Mouse (Mus musculus) midbrain, embryonic 11.5 days (tissue): ENCODE data around the gene 1700042G07Rik. TPM values are rescaled to one million over a fixed set of nuclear protein-coding genes. Genes with fewer than 3 reads are reported as not detected.

Experiments
- ATAC-seq: fragments of 200-750 bp; cut with Nextera tagmentation; 2 replicates; pipeline ENCODE4 v1.8.0; 2017; ENCODE audit warnings: moderate TSS enrichment, moderate library complexity; ENCODE audit not compliant: low FRiP score
- DNase-seq: peaks from one replicate; pipeline ENCODE4 v3.0.0; 2015; ENCODE audit warnings: low spot score; ENCODE audit errors: missing footprints
- H3K27ac ChIP-seq: fragments of 300-500 bp; sonication (generic); 2 replicates; pipeline ENCODE4 v1.5.1; 2014; ENCODE audit warnings: low read depth, low read length
- H3K27me3 ChIP-seq: fragments of 300-500 bp; sonication (generic); 2 replicates; pipeline ENCODE4 v1.6.1; 2014; ENCODE audit warnings: mild to moderate bottlenecking, low read length, moderate library complexity, mixed read lengths; ENCODE audit not compliant: control insufficient read depth, insufficient read depth
- H3K36me3 ChIP-seq: fragments of 300-500 bp; sonication (generic); 2 replicates; pipeline ENCODE4 v1.6.1; 2014; ENCODE audit warnings: mild to moderate bottlenecking, low read length, moderate library complexity, mixed read lengths; ENCODE audit not compliant: control insufficient read depth, insufficient read depth
- H3K4me1 ChIP-seq: fragments of 300-500 bp; sonication (generic); 2 replicates; pipeline ENCODE4 v1.6.1; 2014; ENCODE audit warnings: low read length; ENCODE audit not compliant: control insufficient read depth, insufficient read depth
- H3K4me2 ChIP-seq: fragments of 300-500 bp; sonication (generic); 2 replicates; pipeline ENCODE4 v1.6.1; 2014; ENCODE audit warnings: mild to moderate bottlenecking, moderate library complexity
- H3K4me3 ChIP-seq: fragments of 300-500 bp; sonication (generic); 2 replicates; pipeline ENCODE4 v1.5.1; 2014; ENCODE audit warnings: low read depth, low read length
- H3K9ac ChIP-seq: fragments of 300-500 bp; sonication (generic); 2 replicates; pipeline ENCODE4 v1.6.1; 2014; ENCODE audit warnings: low read length
- H3K9me3 ChIP-seq: fragments of 300-500 bp; sonication (generic); 2 replicates; pipeline ENCODE4 v1.6.1; 2016; ENCODE audit warnings: low read length; ENCODE audit not compliant: control insufficient read depth
- WGBS: fragments of 180-500 bp; shearing (Covaris S2); extraction: QIAGEN DNeasy Blood & Tissue Kit; methylation state at CpG from one replicate; pipeline ENCODE4 v1.1.7; 2014; 5-methylcytosine and 5-hydroxymethylcytosine counted together
- polyA plus RNA-seq: library from polyadenylated mRNA; unstranded; fragments of >200 nt; fragmentation: Nextera tagmentation; extraction: Ambion mirVana; gene quantifications from 2 replicates; pipeline ENCODE4 v1.2.1, GENCODE M21; 2014

The 1700042G07Rik gene
- polyA plus RNA-seq = not detected in 2 replicates

- no peak for ATAC-seq
- Histone ChIP-seq H3K9me3 (no peaks in the 10 kb centered on the region), H3K27me3 (no peaks in the 10 kb centered on the region), H3K4me3 (no peak within 1 kb of the TSS), H3K4me2 (no peak within 1 kb of the TSS), H3K4me1 (peaks cover 10% of the 10 kb centered on the region), H3K9ac (no peak within 1 kb of the TSS), H3K27ac (no peak within 1 kb of the TSS), H3K36me3 (no peaks in the 10 kb centered on the region)
- no peak for DNase-seq
- 87% methylated on average over 6 of the region's 6 CpGs for WGBS
Observed at GRCm38 (mm10) chr4:116173072-116173471, at the start of gene 1700042G07Rik, which contains the start of gene Gm49337. Gene 1700042G07Rik (plus strand): TSS chr4:116173372. Gene Gm49337 (plus strand): TSS chr4:116173384.

- Histone ChIP-seq H3K27me3 (no peaks in the 10 kb centered on the region), H3K9me3 (no peaks in the 10 kb centered on the region), H3K4me3 (peak within 1 kb of the TSS; percentile 51), H3K4me2 (peak within 1 kb of the TSS; percentile 63), H3K4me1 (peaks cover 14% of the 10 kb centered on the region), H3K36me3 (peaks cover 3% of the 10 kb centered on the region; the same call in 1 of the 2 replicates), H3K27ac (no peak within 1 kb of the TSS), H3K9ac (peak within 1 kb of the TSS; percentile 72)
- DNase-seq (peak; percentile 97), ATAC-seq (peak; percentile 100)
- WGBS = 7% methylated on average over 24 of the region's 24 CpGs
Observed at GRCm38 (mm10) chr4:116123602-116124519, 49.3 kb upstream of the 1700042G07Rik start, which contains the start of the genes Rad54l and Pomgnt1. Gene Rad54l (minus strand): TSS chr4:116123690. Gene Pomgnt1 (plus strand): TSS chr4:116123840.

- Histone ChIP-seq H3K4me1 (peaks cover 14% of the 10 kb centered on the region), H3K4me2 (no peak overlapping the region), H3K36me3 (no peaks in the 10 kb centered on the region), H3K27me3 (no peaks in the 10 kb centered on the region), H3K27ac (no peak overlapping the region), H3K4me3 (no peak overlapping the region), H3K9ac (no peak overlapping the region), H3K9me3 (no peaks in the 10 kb centered on the region)
- ATAC-seq (no peak), DNase-seq (peak; percentile 66)
- 95% methylated on average over 4 of the region's 4 CpGs for WGBS
Observed at GRCm38 (mm10) chr4:116125803-116126386, 47.3 kb upstream of the 1700042G07Rik start.

- Histone ChIP-seq H3K4me1 (peaks cover 9% of the 10 kb centered on the region), H3K4me2 (no peak overlapping the region), H3K9ac (no peak overlapping the region), H3K36me3 (no peaks in the 10 kb centered on the region), H3K4me3 (no peak overlapping the region), H3K27ac (no peak overlapping the region), H3K27me3 (no peaks in the 10 kb centered on the region), H3K9me3 (no peaks in the 10 kb centered on the region)
- WGBS = 66% methylated on average over 6 of the region's 6 CpGs
- ATAC-seq (no peak), DNase-seq (peak; percentile 69)
Observed at GRCm38 (mm10) chr4:116127956-116128355, 45.2 kb upstream of the 1700042G07Rik start.

- Histone ChIP-seq H3K27ac (no peak overlapping the region), H3K36me3 (no peaks in the 10 kb centered on the region), H3K4me2 (no peak overlapping the region), H3K9me3 (no peaks in the 10 kb centered on the region), H3K4me1 (peaks cover 4% of the 10 kb centered on the region; the same call in 1 of the 2 replicates), H3K27me3 (no peaks in the 10 kb centered on the region), H3K4me3 (no peak overlapping the region), H3K9ac (no peak overlapping the region)
- DNase-seq = peak; percentile 72
- no peak for ATAC-seq
- WGBS = 85% methylated on average over 4 of the region's 4 CpGs
Observed at GRCm38 (mm10) chr4:116133126-116133525, 40.0 kb upstream of the 1700042G07Rik start.

GRCm38 (mm10) chr4:116134990-116135389 is 38.2 kb upstream of the 1700042G07Rik start:
- H3K9me3 ChIP-seq = no peaks in the 10 kb centered on the region
- WGBS = 40% methylated on average over 2 of the region's 2 CpGs
- H3K36me3 ChIP-seq = no peaks in the 10 kb centered on the region
- no peak overlapping the region for H3K27ac ChIP-seq
- no peak overlapping the region for H3K9ac ChIP-seq
- no peak overlapping the region for H3K4me2 ChIP-seq
- H3K27me3 ChIP-seq = no peaks in the 10 kb centered on the region
- H3K4me1 ChIP-seq = peaks cover 4% of the 10 kb centered on the region; the same call in 1 of the 2 replicates
- DNase-seq = peak; percentile 89
- ATAC-seq = 0 out of 2 replicates have a peak, but pooled peaks have one; percentile 30
- H3K4me3 ChIP-seq = no peak overlapping the region

- no peak overlapping the region for H3K4me2 ChIP-seq
- ATAC-seq (0 out of 2 replicates have a peak, but pooled peaks have one; percentile 46), DNase-seq (peak; percentile 82)
- H3K27me3 ChIP-seq = no peaks in the 10 kb centered on the region; the same call in 1 of the 2 replicates
- peaks cover 4% of the 10 kb centered on the region; the same call in 1 of the 2 replicates for H3K4me1 ChIP-seq
- no peak overlapping the region for H3K27ac ChIP-seq
- H3K9me3 ChIP-seq = no peaks in the 10 kb centered on the region
- no peak overlapping the region for H3K9ac ChIP-seq
- no peak overlapping the region for H3K4me3 ChIP-seq
- no peaks in the 10 kb centered on the region for H3K36me3 ChIP-seq
- WGBS = 47% methylated on average over 13 of the region's 13 CpGs
Observed at GRCm38 (mm10) chr4:116137421-116137996, 35.7 kb upstream of the 1700042G07Rik start.

- 83% methylated on average over 7 of the region's 7 CpGs for WGBS
- Histone ChIP-seq H3K27ac (no peak overlapping the region), H3K36me3 (no peaks in the 10 kb centered on the region), H3K4me1 (peaks cover 4% of the 10 kb centered on the region; the same call in 1 of the 2 replicates), H3K4me3 (no peak overlapping the region), H3K9me3 (no peaks in the 10 kb centered on the region), H3K27me3 (peaks cover 6% of the 10 kb centered on the region), H3K4me2 (no peak overlapping the region), H3K9ac (no peak overlapping the region)
- ATAC-seq (no peak), DNase-seq (peak; percentile 75)
Observed at GRCm38 (mm10) chr4:116140801-116141574, 32.2 kb upstream of the 1700042G07Rik start.
